Mouse (Mus musculus) c-Kit-positive CD71-negative TER-119-negative erythroid progenitor cells, embryonic 14.5 days (primary cell): Measurements from ENCODE around the gene Tlr8.

Experiments
- DNase-seq: peaks from one replicate; pipeline ENCODE4 v3.0.0-alpha.2; 2013; ENCODE audit warnings: low read depth

Gene Tlr8

DNA sequence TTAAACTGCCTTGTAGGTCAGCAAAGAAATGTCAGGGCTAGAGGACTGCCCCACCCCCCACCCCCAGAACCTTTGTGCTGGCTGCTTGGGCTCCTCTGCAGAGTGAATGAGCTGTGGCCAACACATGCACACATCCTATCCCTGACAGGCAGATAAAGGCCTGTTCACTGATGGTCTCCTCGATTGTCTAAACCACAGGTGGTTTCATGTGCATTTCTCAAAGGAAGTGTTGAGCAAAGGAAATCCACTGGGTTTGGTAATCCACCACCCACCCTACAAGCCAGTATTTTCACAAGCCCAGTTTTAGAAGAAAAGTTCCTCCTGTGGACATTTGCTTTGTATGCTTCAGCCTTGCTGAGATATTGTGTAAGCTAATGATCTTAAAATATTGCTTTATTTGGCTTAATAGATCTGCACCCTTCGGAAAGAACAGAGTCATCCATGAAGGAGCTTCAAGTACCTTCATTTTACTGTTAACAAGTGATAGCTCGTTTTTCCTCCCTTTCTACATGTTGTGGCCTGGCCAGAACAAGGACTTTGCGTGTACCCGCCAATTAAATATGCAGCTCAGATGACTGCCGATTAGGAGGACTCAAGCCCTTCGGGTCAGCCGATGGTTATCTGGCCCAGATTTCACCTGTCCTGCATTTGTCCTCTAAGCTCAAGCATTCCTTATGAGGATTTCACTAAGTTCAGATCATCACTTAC lies 58.2 kb downstream of the Tlr8 start:
- no peak for DNase-seq

DNA sequence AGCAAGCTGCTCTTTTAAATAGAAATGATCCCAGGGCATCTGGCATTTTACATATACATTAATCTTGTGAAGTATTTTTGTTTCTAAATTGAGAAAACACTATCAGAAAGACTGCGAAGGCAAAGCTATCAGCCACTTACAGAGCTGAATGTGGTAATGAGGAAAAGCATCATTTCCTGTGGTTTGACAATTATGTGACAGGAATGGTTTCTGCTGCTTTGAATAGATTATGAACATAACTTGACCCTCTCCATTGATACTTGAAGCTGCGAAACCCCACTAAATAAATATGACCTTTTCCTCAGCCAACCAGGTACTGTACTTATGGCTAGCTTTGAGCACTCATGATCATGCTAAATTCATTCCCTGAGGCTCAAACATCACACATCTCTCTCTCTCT lies 62.8 kb downstream of the Tlr8 start:
- no peak for DNase-seq

DNA sequence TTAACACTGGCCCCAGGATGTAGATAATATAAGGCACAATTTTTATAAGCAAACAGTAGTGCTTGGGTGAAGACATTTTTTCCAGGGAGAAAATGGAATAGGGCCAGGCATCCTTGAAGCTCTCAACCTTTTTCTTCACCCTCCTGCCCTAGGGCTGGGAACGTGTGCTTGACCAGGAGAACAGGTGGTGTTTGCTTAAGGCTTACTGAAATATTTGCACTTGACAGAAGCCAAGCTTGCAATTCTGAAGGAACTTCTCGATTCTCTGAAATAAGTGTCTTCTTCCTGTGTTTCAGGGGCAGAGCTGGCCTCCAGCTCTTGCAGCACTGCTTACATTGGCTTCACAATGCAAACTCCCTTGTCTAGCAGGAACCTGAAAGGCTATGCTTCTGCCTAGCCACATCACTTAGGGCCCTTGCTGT lies 68.9 kb downstream of the Tlr8 start:
- DNase-seq, result no peak
